ENCODE assay signal across 17 mouse cellular contexts in genomic region chr15:78116244-78116643, GRCm38 (mm10). TPM values are rescaled to one million over a fixed set of nuclear protein-coding genes. Genes with fewer than 3 reads are reported as not detected.
A peak's percentile ranks its signal among the peaks of the same experiment; 100 is the strongest.
DNase-seq lines count a peak whose midpoint lies in the region; ATAC-seq lines count a peak whose summit lies in the region.
"Had no signal": no experiment of that assay in that cellular context is flagged by ENCODE, and none has a peak within 500 bp of the region (broad histone marks: within the 10 kb centered on the region; RNA-seq: fewer than 3 reads in every experiment).

No protein-coding gene starts in this region.

- DNase-seq in cerebellum, adult 18-20 months = peak; percentile 52 to 53
- DNase-seq in cerebellum, adult 8-10 months = no peak
- DNase-seq in midbrain, embryonic 11.5 days (ENCODE audit: low spot score, missing footprints) = no peak
- DNase-seq in frontal cortex, postnatal 36 days (ENCODE audit: low spot score in 2 of 2) = no peak
- DNase-seq in ovary, adult 18-20 months (ENCODE audit: low spot score) = no peak
- DNase-seq: kidney, adult 11 months; kidney, postnatal 25 days; lung, postnatal 36 days; spleen, adult 18-20 months had no signal

- WGBS in midbrain, embryonic 13.5 days = 64% methylated on average over 10 of the region's 10 CpGs
- 73% methylated on average over 10 of the region's 10 CpGs for WGBS in midbrain, embryonic 11.5 days
- 49% methylated on average over 10 of the region's 10 CpGs for WGBS in forebrain, embryonic 16.5 days
- 47% methylated on average over 10 of the region's 10 CpGs for WGBS in neural tube, embryonic 13.5 days

- no peaks in the 10 kb centered on the region for H3K36me3 ChIP-seq in midbrain, embryonic 13.5 days
- H3K36me3 ChIP-seq in midbrain, embryonic 11.5 days (ENCODE audit: control insufficient read depth, insufficient read depth, low read length) = no peaks in the 10 kb centered on the region
- H3K36me3 ChIP-seq in forebrain, embryonic 16.5 days (ENCODE audit: control insufficient read depth, insufficient read depth) = no peaks in the 10 kb centered on the region
- no peaks in the 10 kb centered on the region for H3K36me3 ChIP-seq in neural tube, embryonic 13.5 days
- H3K36me3 ChIP-seq: heart, embryonic 10.5 days; limb, embryonic 13.5 days had no signal

- no peak for ATAC-seq in midbrain, embryonic 13.5 days
- ATAC-seq in midbrain, embryonic 11.5 days (ENCODE audit: low FRiP score) = no peak
- ATAC-seq in forebrain, embryonic 16.5 days = no peak
- ATAC-seq in neural tube, embryonic 13.5 days (ENCODE audit: low read depth) = no peak
- ATAC-seq: Patski had no signal

- H3K4me1 ChIP-seq in midbrain, embryonic 13.5 days (replicated peaks) = peaks cover 43% of the 10 kb centered on the region
- H3K4me1 ChIP-seq in midbrain, embryonic 11.5 days (ENCODE audit: control insufficient read depth, insufficient read depth, low read length) = peaks cover 3% of the 10 kb centered on the region; the same call in 1 of the 2 replicates
- H3K4me1 ChIP-seq in forebrain, embryonic 16.5 days (replicated peaks; ENCODE audit: control insufficient read depth, insufficient read depth, low read length) = peaks cover 25% of the 10 kb centered on the region
- H3K4me1 ChIP-seq in neural tube, embryonic 13.5 days (replicated peaks) = peaks cover 57% of the 10 kb centered on the region

- peaks cover 1% of the 10 kb centered on the region; the same call in 1 of the 2 replicates for H3K27me3 ChIP-seq in midbrain, embryonic 13.5 days
- H3K27me3 ChIP-seq in midbrain, embryonic 11.5 days (ENCODE audit: control insufficient read depth, insufficient read depth, low read length) = no peaks in the 10 kb centered on the region; the same call in none of the 2 replicates
- no peaks in the 10 kb centered on the region for H3K27me3 ChIP-seq in forebrain, embryonic 16.5 days (replicated peaks; ENCODE audit: control insufficient read depth, insufficient read depth, low read length)
- peaks cover 7% of the 10 kb centered on the region; the same call in 1 of the 2 replicates for H3K27me3 ChIP-seq in neural tube, embryonic 13.5 days

- H3K4me3 ChIP-seq in midbrain, embryonic 13.5 days (replicated peaks) = peak overlapping the region; percentile 63
- H3K4me3 ChIP-seq in midbrain, embryonic 11.5 days (ENCODE audit: low read depth, low read length) = no peak overlapping the region
- peak overlapping the region; percentile 73 for H3K4me3 ChIP-seq in forebrain, embryonic 16.5 days (replicated peaks; ENCODE audit: low read length)
- H3K4me3 ChIP-seq in neural tube, embryonic 13.5 days = peak overlapping the region; percentile 66
- H3K4me3 ChIP-seq: heart, embryonic 10.5 days; limb, embryonic 13.5 days had no signal

- H3K9me3 ChIP-seq in midbrain, embryonic 13.5 days = no peaks in the 10 kb centered on the region
- no peaks in the 10 kb centered on the region for H3K9me3 ChIP-seq in midbrain, embryonic 11.5 days (ENCODE audit: control insufficient read depth, low read length)
- no peaks in the 10 kb centered on the region for H3K9me3 ChIP-seq in forebrain, embryonic 16.5 days (ENCODE audit: control insufficient read depth, low read length)
- H3K9me3 ChIP-seq in neural tube, embryonic 13.5 days = no peaks in the 10 kb centered on the region
- H3K9me3 ChIP-seq: heart, embryonic 10.5 days; limb, embryonic 13.5 days had no signal

- H3K27ac ChIP-seq in midbrain, embryonic 13.5 days = 0 out of 2 replicates have a peak overlapping the region, but pooled peaks have one; percentile 40
- no peak overlapping the region for H3K27ac ChIP-seq in midbrain, embryonic 11.5 days (ENCODE audit: low read depth, low read length)
- no peak overlapping the region for H3K27ac ChIP-seq in forebrain, embryonic 16.5 days (ENCODE audit: low read length)
- H3K27ac ChIP-seq in neural tube, embryonic 13.5 days (replicated peaks) = no peak overlapping the region
- H3K27ac ChIP-seq: heart, embryonic 10.5 days; limb, embryonic 13.5 days had no signal

- peak overlapping the region; percentile 66 for H3K4me2 ChIP-seq in midbrain, embryonic 13.5 days (replicated peaks)
- no peak overlapping the region for H3K4me2 ChIP-seq in midbrain, embryonic 11.5 days
- H3K4me2 ChIP-seq in forebrain, embryonic 16.5 days (ENCODE audit: low read length) = peak overlapping the region; percentile 80
- H3K4me2 ChIP-seq in neural tube, embryonic 13.5 days = peak overlapping the region; percentile 67
- H3K4me2 ChIP-seq: limb, embryonic 13.5 days had no signal

- H3K9ac ChIP-seq in midbrain, embryonic 13.5 days (replicated peaks) = peak overlapping the region; percentile 82
- H3K9ac ChIP-seq in midbrain, embryonic 11.5 days (ENCODE audit: low read length) = no peak overlapping the region
- 0 out of 2 replicates have a peak overlapping the region, but pooled peaks have one; percentile 5 for H3K9ac ChIP-seq in forebrain, embryonic 16.5 days (replicated peaks; ENCODE audit: low read depth, low read length)
- peak overlapping the region; percentile 80 for H3K9ac ChIP-seq in neural tube, embryonic 13.5 days
- H3K9ac ChIP-seq: limb, embryonic 13.5 days had no signal

RNA-seq across cellular contexts. Expression of gene Cacng2, which starts 3.6 kb away (rescaled TPM):
- 8.0 and 9.0 TPM in 2 replicates for polyA plus RNA-seq in midbrain, embryonic 13.5 days (2015; fragmentation: Nextera tagmentation; extraction: Ambion mirVana)
- polyA plus RNA-seq in midbrain, embryonic 11.5 days (2014; fragmentation: Nextera tagmentation; extraction: Ambion mirVana) = 1.1 and 1.7 TPM in 2 replicates
- 6.9 and 7.1 TPM in 2 replicates for polyA plus RNA-seq in forebrain, embryonic 16.5 days (2015; fragmentation: Nextera tagmentation; extraction: Ambion mirVana)
- polyA plus RNA-seq in neural tube, embryonic 13.5 days (2015; fragmentation: Nextera tagmentation; extraction: Ambion mirVana) = 9.4 and 10.6 TPM in 2 replicates
- polyA plus RNA-seq: heart, embryonic 10.5 days; limb, embryonic 13.5 days; liver, embryonic 16.5 days; Patski; urinary bladder, adult 2 months had no signal

RNA-seq across cellular contexts. Expression of gene Ift27, which starts 57.7 kb away (rescaled TPM):
- polyA plus RNA-seq in midbrain, embryonic 13.5 days (2015; fragmentation: Nextera tagmentation; extraction: Ambion mirVana) = 115 and 121 TPM in 2 replicates
- 138 and 148 TPM in 2 replicates for polyA plus RNA-seq in midbrain, embryonic 11.5 days (2014; fragmentation: Nextera tagmentation; extraction: Ambion mirVana)
- 113 and 114 TPM in 2 replicates for polyA plus RNA-seq in forebrain, embryonic 16.5 days (2015; fragmentation: Nextera tagmentation; extraction: Ambion mirVana)
- polyA plus RNA-seq in neural tube, embryonic 13.5 days (2015; fragmentation: Nextera tagmentation; extraction: Ambion mirVana) = 88.5 and 96.9 TPM in 2 replicates

Comparison
In these comparisons a context has a peak if more than half of its experiments do, and no peak if none do; other contexts are left out.
1. DNase-seq: peak in cerebellum, adult 18-20 months (2 of 2); none in cerebellum, adult 8-10 months (single experiment), midbrain, embryonic 11.5 days (single experiment), frontal cortex, postnatal 36 days (0 of 2) and ovary, adult 18-20 months (single experiment).